Mouse (Mus musculus) heart, adult 8-10 months (tissue): ENCODE measurements around the gene Cd70. TPM values are rescaled to one million over a fixed set of nuclear protein-coding genes. Genes with fewer than 3 reads are reported as not detected.

Experiments used
- DNase-seq: peaks from one replicate; pipeline ENCODE4 v3.0.0; 2022; ENCODE audit warnings: low spot score
- total RNA-seq, 4 experiments: library from RNA; stranded (reverse); gene quantifications; 2 replicates each; pipeline ENCODE4 v1.2.4; 2022

Cd70 gene
- total RNA-seq, 4 experiments from 2014 or later: not detected

DNA sequence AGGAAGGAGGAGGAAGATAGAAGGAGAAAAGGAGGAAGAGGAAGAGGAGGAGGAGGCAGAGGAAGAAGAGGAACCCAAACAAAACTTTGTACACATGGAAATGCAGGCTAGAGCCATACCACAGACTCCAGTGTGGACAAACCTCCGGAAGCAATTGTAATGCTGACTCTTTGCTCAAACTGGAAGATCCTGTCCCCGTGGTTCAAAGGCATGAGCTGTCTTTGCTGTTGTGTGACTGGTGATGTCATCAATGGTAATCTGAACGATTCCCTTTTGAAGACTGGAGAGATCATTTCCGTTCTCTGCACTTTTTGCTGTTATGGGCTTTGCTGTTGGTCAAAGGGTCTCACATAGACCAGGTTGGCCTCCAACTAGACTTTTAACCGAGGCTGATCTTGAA, 51.3 kb downstream of the Cd70 start:
- DNase-seq: no peak

DNA sequence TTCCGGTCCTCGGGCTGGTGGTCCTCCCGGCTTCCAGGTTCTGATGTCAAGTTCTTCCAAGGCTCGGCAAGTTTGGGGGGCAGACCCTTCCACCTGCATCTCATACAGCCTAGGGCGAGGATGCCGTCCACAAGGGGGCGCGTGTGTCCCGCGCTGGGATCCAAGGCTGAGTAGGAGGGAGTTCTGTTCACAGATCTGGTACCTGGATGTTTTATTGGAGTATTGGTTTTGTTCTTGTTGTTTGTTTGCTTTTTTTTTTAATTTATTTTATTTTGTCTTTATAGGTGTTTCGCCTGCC, 53.0 kb downstream of the Cd70 start:
- peak; percentile 82 for DNase-seq

Other genes starting within 250 kb of the Cd70 start
- 10 to 100 TPM; 23.3 to 26.9 (median 26.4) TPM for gene Mllt1, start 214.4 kb downstream of the Cd70 start, total RNA-seq
- not detected for gene Acer1, start 167.7 kb downstream of the Cd70 start, total RNA-seq
- 10 to 100 TPM; 77.9 to 82.7 (median 80.2) TPM for gene Clpp, start 159.5 kb downstream of the Cd70 start, total RNA-seq
- 10 to 100 TPM; 68.0 to 76.3 (median 74.3) TPM for gene Alkbh7, start 152.4 kb downstream of the Cd70 start, total RNA-seq
- gene Pspn, start 149.8 kb downstream of the Cd70 start, total RNA-seq: not detected
- 10 to 100 TPM; 17.7 to 25.1 (median 20.6) TPM for gene Gtf2f1, start 138.5 kb downstream of the Cd70 start, total RNA-seq
- gene Gm17949, start 138.3 kb downstream of the Cd70 start, total RNA-seq: under 1 TPM in 2 of 4 experiments, not detected in 2; 0.37 to 0.60 TPM
- 10 to 100 TPM; 35.0 to 47.6 (median 38.6) TPM for gene Khsrp, start 118.3 kb downstream of the Cd70 start, total RNA-seq
- not detected for gene Slc25a41, start 108.1 kb downstream of the Cd70 start, total RNA-seq
- gene Crb3, start 90.7 kb downstream of the Cd70 start, total RNA-seq: under 1 TPM in 2 of 4 experiments, not detected in 2; 0.23 to 0.72 TPM
- gene Slc25a23, start 89.9 kb downstream of the Cd70 start, total RNA-seq: 10 to 100 TPM; 64.7 to 74.7 (median 70.4) TPM
- gene Dennd1c, start 71.3 kb downstream of the Cd70 start, total RNA-seq: 1 to 10 TPM in 2 of 4 experiments, under 1 TPM in 2; 0.90 to 1.6 (median 1.2) TPM
- gene Tubb4a, start 62.0 kb downstream of the Cd70 start, total RNA-seq: 1 to 10 TPM; 1.1 to 1.7 (median 1.4) TPM
- under 1 TPM; 0.25 to 0.83 (median 0.43) TPM for gene Tnfsf9, start 44.5 kb downstream of the Cd70 start, total RNA-seq
- under 1 TPM in 1 of 4 experiments, not detected in 3; 0.20 TPM for gene Tnfsf14, start 44.4 kb upstream of the Cd70 start, total RNA-seq
- 100 to 1,000 TPM in 2 of 4 experiments, 10 to 100 TPM in 2; 65.8 to 155 (median 120) TPM for gene C3, start 78.4 kb upstream of the Cd70 start, total RNA-seq
- gene Gpr108, start 98.7 kb upstream of the Cd70 start, total RNA-seq: 10 to 100 TPM; 29.1 to 35.0 (median 31.0) TPM
- gene Trip10, start 99.7 kb upstream of the Cd70 start, total RNA-seq: 100 to 1,000 TPM; 117 to 154 (median 134) TPM
- 1 to 10 TPM; 1.1 to 1.9 (median 1.4) TPM for gene Vav1, start 129.3 kb upstream of the Cd70 start, total RNA-seq
- gene Adgre1, start 208.9 kb upstream of the Cd70 start, total RNA-seq: 10 to 100 TPM in 1 of 4 experiments, 1 to 10 TPM in 3; 4.0 to 16.4 (median 5.3) TPM